Mouse (Mus musculus): ENCODE data around the gene Zdhhc8.
A peak's percentile ranks its signal among the peaks of the same experiment; 100 is the strongest.

Gene Zdhhc8

GRCm38 (mm10) chr16:18234671-18235388 lies at the start of gene Zdhhc8:
Gene Zdhhc8 (minus strand): TSS chr16:18235136.
- peak; percentile 79 for DNase-seq (ENCODE audit: low spot score)

GRCm38 (mm10) chr16:18275166-18275565 lies 40.2 kb upstream of the Zdhhc8 start:
- DNase-seq (ENCODE audit: low spot score): no peak

GRCm38 (mm10) chr16:18268182-18268581 lies 33.2 kb upstream of the Zdhhc8 start:
- no peak for DNase-seq (ENCODE audit: low spot score)

GRCm38 (mm10) chr16:18265024-18265423 lies 30.1 kb upstream of the Zdhhc8 start:
- DNase-seq (ENCODE audit: low spot score): no peak

GRCm38 (mm10) chr16:18258221-18258620 lies 23.3 kb upstream of the Zdhhc8 start, which contains the start of gene Gm49776:
Gene Gm49776 (minus strand): TSS chr16:18258321.
- no peak for DNase-seq (ENCODE audit: low spot score)

- DNase-seq (ENCODE audit: low spot score): peak; percentile 7
Measured at GRCm38 (mm10) chr16:18253866-18254265, 18.9 kb upstream of the Zdhhc8 start.

GRCm38 (mm10) chr16:18252736-18253135 lies 17.8 kb upstream of the Zdhhc8 start:
- peak; percentile 2 for DNase-seq (ENCODE audit: low spot score)

GRCm38 (mm10) chr16:18250828-18251790 lies 16.2 kb upstream of the Zdhhc8 start:
- DNase-seq (ENCODE audit: low spot score): peak; percentile 9

- DNase-seq (ENCODE audit: low spot score): peak; percentile 3
Measured at GRCm38 (mm10) chr16:18250231-18250630, 15.3 kb upstream of the Zdhhc8 start.

- peak; percentile 67 for DNase-seq (ENCODE audit: low spot score)
Measured at GRCm38 (mm10) chr16:18249364-18249967, 14.5 kb upstream of the Zdhhc8 start.

- peak; percentile 99 for DNase-seq (ENCODE audit: low spot score)
Measured at GRCm38 (mm10) chr16:18248433-18249363, 13.8 kb upstream of the Zdhhc8 start, which contains the start of the genes Trmt2a and Ranbp1. Gene Trmt2a (plus strand): TSS chr16:18248679. Gene Ranbp1 (minus strand): TSS chr16:18248732.

- DNase-seq (ENCODE audit: low spot score): no peak
Measured at GRCm38 (mm10) chr16:18247521-18248399, 12.8 kb upstream of the Zdhhc8 start.

- no peak for DNase-seq (ENCODE audit: low spot score)
Measured at GRCm38 (mm10) chr16:18241581-18241980, 6.6 kb upstream of the Zdhhc8 start.

- DNase-seq (ENCODE audit: low spot score): no peak
Measured at GRCm38 (mm10) chr16:18236676-18237501, 2.0 kb upstream of the Zdhhc8 start.

- DNase-seq (ENCODE audit: low spot score): peak; percentile 67
Measured at GRCm38 (mm10) chr16:18235389-18236065, 591 bp upstream of the Zdhhc8 start.

- no peak for DNase-seq (ENCODE audit: low spot score)
Measured at GRCm38 (mm10) chr16:18233919-18234670, 841 bp downstream of the Zdhhc8 start.

- DNase-seq (ENCODE audit: low spot score): no peak
Measured at GRCm38 (mm10) chr16:18233451-18233850, 1.5 kb downstream of the Zdhhc8 start.

- DNase-seq (ENCODE audit: low spot score): no peak
Measured at GRCm38 (mm10) chr16:18231451-18231850, 3.5 kb downstream of the Zdhhc8 start.
